Mouse (Mus musculus): Measurements from ENCODE around the gene Capzb.

GRCm38 (mm10) chr4:139199126-139199525, 6.4 kb downstream of the Capzb start:
- TF ChIP-seq TAL1 (IDR thresholded peaks at IDR 0.05; ENCODE audit: low read length): no peak
- TF ChIP-seq GATA1 (IDR thresholded peaks at IDR 0.05; ENCODE audit: low read length): no peak
